Comparison of ENCODE assay signal across 8 mouse cellular contexts in genomic region chr11:107471071-107471720, GRCm38 (mm10). TPM values are rescaled to one million over a fixed set of nuclear protein-coding genes. Genes with fewer than 3 reads are reported as not detected.
A peak's percentile ranks its signal among the peaks of the same experiment; 100 is the strongest.
DNase-seq lines count a peak whose midpoint lies in the region; ATAC-seq and TF ChIP-seq lines count a peak whose summit lies in the region.

No protein-coding gene starts in this region.

- peak overlapping the region; percentile 78 for H3K4me3 ChIP-seq in lung, adult 2 months (replicated peaks; ENCODE audit: extremely low read depth, low read depth, low read length)
- peak overlapping the region; percentile 78 for H3K4me3 ChIP-seq in intestine, embryonic 15.5 days (replicated peaks)
- H3K4me3 ChIP-seq in neural tube, embryonic 15.5 days (replicated peaks), result peak overlapping the region; percentile 89

- TF ChIP-seq POLR2A in lung, adult 2 months (IDR thresholded peaks at IDR 0.05; ENCODE audit: borderline replicate concordance, extremely low read depth, low read depth, low read length), result no peak

- H3K9me3 ChIP-seq in intestine, embryonic 15.5 days, result no peaks in the 10 kb centered on the region
- no peaks in the 10 kb centered on the region for H3K9me3 ChIP-seq in neural tube, embryonic 15.5 days (replicated peaks)

- no peak for DNase-seq in lung, adult 2 months
- no peak for DNase-seq in lung, postnatal 14 days
- peak; percentile 53 for DNase-seq in embryo, embryonic 11 days
- DNase-seq in left cerebral cortex, adult 9 months (ENCODE audit: low spot score in 2 of 2), result no peak
- DNase-seq in cerebellum, postnatal 4 days (ENCODE audit: low spot score in 2 of 2), result no peak
- DNase-seq in gastrocnemius, postnatal 10 days, result no peak

- no peak for ATAC-seq in intestine, embryonic 15.5 days
- no peak for ATAC-seq in neural tube, embryonic 15.5 days (ENCODE audit: low FRiP score)

- TF ChIP-seq CTCF in lung, adult 2 months (IDR thresholded peaks at IDR 0.05; ENCODE audit: insufficient read depth, low read length), result no peak

- peak overlapping the region; percentile 88 for H3K4me2 ChIP-seq in intestine, embryonic 15.5 days (replicated peaks)
- H3K4me2 ChIP-seq in neural tube, embryonic 15.5 days, result peak overlapping the region; percentile 81

- H3K9ac ChIP-seq in intestine, embryonic 15.5 days, result peak overlapping the region; percentile 80
- peak overlapping the region; percentile 90 for H3K9ac ChIP-seq in neural tube, embryonic 15.5 days (replicated peaks)

- peaks cover 5% of the 10 kb centered on the region for H3K4me1 ChIP-seq in lung, adult 2 months (ENCODE audit: control insufficient read depth, insufficient read depth, low read length)
- peaks cover 16% of the 10 kb centered on the region for H3K4me1 ChIP-seq in intestine, embryonic 15.5 days (replicated peaks)
- peaks cover 35% of the 10 kb centered on the region for H3K4me1 ChIP-seq in neural tube, embryonic 15.5 days

- H3K36me3 ChIP-seq in intestine, embryonic 15.5 days, result no peaks in the 10 kb centered on the region
- H3K36me3 ChIP-seq in neural tube, embryonic 15.5 days, result no peaks in the 10 kb centered on the region

- H3K27me3 ChIP-seq in intestine, embryonic 15.5 days (replicated peaks), result no peaks in the 10 kb centered on the region
- no peaks in the 10 kb centered on the region for H3K27me3 ChIP-seq in neural tube, embryonic 15.5 days (replicated peaks)

- WGBS in lung, adult 2 months, result 11% methylated on average over 11 of the region's 11 CpGs
- 4% methylated on average over 11 of the region's 11 CpGs for WGBS in intestine, embryonic 15.5 days
- WGBS in neural tube, embryonic 15.5 days, result 9% methylated on average over 11 of the region's 11 CpGs

- H3K27ac ChIP-seq in intestine, embryonic 15.5 days, result peak overlapping the region; percentile 92
- H3K27ac ChIP-seq in neural tube, embryonic 15.5 days (replicated peaks), result peak overlapping the region; percentile 94

RNA-seq across cellular contexts. Expression of gene Pitpnc1, which starts 0.7 kb away (rescaled TPM):
- polyA plus RNA-seq in lung, adult 2 months (2012; rRNA removed), result 27.2 and 39.0 TPM in 2 replicates
- polyA plus RNA-seq in intestine, embryonic 15.5 days (2015; fragmentation: Nextera tagmentation; extraction: Ambion mirVana), result 13.3 and 14.2 TPM in 2 replicates
- 42.0 and 45.0 TPM in 2 replicates for polyA plus RNA-seq in neural tube, embryonic 15.5 days (2015; fragmentation: Nextera tagmentation; extraction: Ambion mirVana)
- 10 to 100 TPM; 53.2 to 54.7 TPM for total RNA-seq in gastrocnemius, postnatal 10 days (2021)

RNA-seq across cellular contexts. Expression of gene Psmd12, which starts 8.1 kb away (rescaled TPM):
- polyA plus RNA-seq in lung, adult 2 months (2012; rRNA removed), result 8.3 and 12.9 TPM in 2 replicates
- 158 and 168 TPM in 2 replicates for polyA plus RNA-seq in intestine, embryonic 15.5 days (2015; fragmentation: Nextera tagmentation; extraction: Ambion mirVana)
- polyA plus RNA-seq in neural tube, embryonic 15.5 days (2015; fragmentation: Nextera tagmentation; extraction: Ambion mirVana), result 151 and 162 TPM in 2 replicates
- total RNA-seq in gastrocnemius, postnatal 10 days (2021), result 100 to 1,000 TPM; 103 to 108 TPM

Comparison
In these comparisons a context has a peak if more than half of its experiments do, and no peak if none do; other contexts are left out.
1. RNA of gene Psmd12, which starts 8.1 kb away (polyA plus RNA-seq): 158 to 168 TPM in intestine, embryonic 15.5 days and 151 to 162 TPM in neural tube, embryonic 15.5 days; 8.3 to 12.9 TPM in lung, adult 2 months; every median in the first group is over 10 times any median in the second.
2. Peak in every context shown above with its lines, with median percentiles within 50 percentile points of each other: H3K4me3 ChIP-seq.